Mouse (Mus musculus): Measurements from ENCODE around the gene Cbx7. TPM values are rescaled to one million over a fixed set of nuclear protein-coding genes. Genes with fewer than 3 reads are reported as not detected.

Cbx7 gene
- total and polyA plus RNA-seq, 3 experiments = 2.9 to 11.1 TPM; not detected in 1

DNA sequence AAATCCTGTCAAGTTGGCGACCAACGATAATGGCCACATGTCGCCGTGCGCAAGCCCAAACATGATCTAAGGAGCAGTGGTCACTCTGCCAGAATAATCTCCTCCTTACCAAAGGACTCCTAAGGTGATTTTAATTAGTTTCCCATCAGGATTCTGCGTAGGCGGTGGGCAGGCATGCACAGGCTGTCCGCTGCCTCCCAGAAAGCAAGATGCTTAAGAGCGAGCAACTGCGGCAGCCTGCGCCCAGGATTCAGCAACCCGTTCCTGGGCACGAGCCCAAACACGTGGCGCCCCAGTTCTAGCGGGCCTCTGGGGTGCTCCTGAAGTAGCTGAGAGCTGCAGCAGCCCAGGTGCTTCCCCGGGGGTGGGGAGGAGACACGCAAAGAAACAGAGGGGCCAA, 8.3 kb downstream of the Cbx7 start:
- no peaks in the 10 kb centered on the region for H3K4me1 ChIP-seq (ENCODE audit: control insufficient read depth in 1 of 2, insufficient read depth in 2 of 2, low read length in 2 of 2)
- H3K27me3 ChIP-seq (ENCODE audit: control insufficient read depth in 1 of 2, insufficient read depth in 2 of 2, low read length in 2 of 2) = peaks cover 0 to 2% of the 10 kb centered on the region in 2 experiments; a peak in 1 of 4 replicates
- H3K79me2 ChIP-seq (ENCODE audit: control insufficient read depth, insufficient read depth, low read length, poor library complexity) = no peaks in the 10 kb centered on the region
- TF ChIP-seq GATA1 (IDR thresholded peaks at IDR 0.05; ENCODE audit: low read depth, low read length) (no peak), ZNF384 (IDR thresholded peaks at IDR 0.05; ENCODE audit: low read depth, low read length) (no peak), CHD2 (IDR thresholded peaks at IDR 0.05; ENCODE audit: low read length) (no peak), SMC3 (IDR thresholded peaks at IDR 0.05; ENCODE audit: low read depth, low read length) (no peak), CHD1 (IDR thresholded peaks at IDR 0.05; ENCODE audit: low read depth, low read length) (no peak), ETS1 (IDR thresholded peaks at IDR 0.05; ENCODE audit: low read depth, low read length) (no peak), UBTF (IDR thresholded peaks at IDR 0.05; ENCODE audit: borderline replicate concordance, insufficient read depth, low read depth, low read length) (no peak), TAL1 (IDR thresholded peaks at IDR 0.05; ENCODE audit: low read length) (no peak), ZKSCAN1 (IDR thresholded peaks at IDR 0.05; ENCODE audit: low read depth, low read length) (no peak)
- no peak overlapping the region for H3K9ac ChIP-seq (ENCODE audit: control insufficient read depth, low read depth, low read length, poor library complexity, severe bottlenecking)
- H3K36me3 ChIP-seq (ENCODE audit: control insufficient read depth in 1 of 2, insufficient read depth in 2 of 2, low read length in 2 of 2) = no peaks in the 10 kb centered on the region
- H3K9me3 ChIP-seq (replicated peaks; ENCODE audit: insufficient read depth, low read length) = no peaks in the 10 kb centered on the region
- no peak overlapping the region for H3K27ac ChIP-seq (ENCODE audit: control insufficient read depth, low read depth, low read length)
- H3K4me3 ChIP-seq (ENCODE audit: control insufficient read depth in 1 of 2, insufficient read depth in 1 of 2, low read depth in 2 of 2, low read length in 2 of 2) = no peak overlapping the region
- DNase-seq (ENCODE audit: low read depth, low spot score) = no peak

GRCm38 (mm10) chr15:79961366-79961921, 9.5 kb downstream of the Cbx7 start:
- no peak overlapping the region for H3K9ac ChIP-seq (ENCODE audit: control insufficient read depth, low read depth, low read length, poor library complexity, severe bottlenecking)
- no peak overlapping the region for H3K4me3 ChIP-seq (ENCODE audit: control insufficient read depth in 1 of 2, insufficient read depth in 1 of 2, low read depth in 2 of 2, low read length in 2 of 2)
- no peak for DNase-seq (ENCODE audit: low read depth, low spot score)
- no peaks in the 10 kb centered on the region for H3K9me3 ChIP-seq (replicated peaks; ENCODE audit: insufficient read depth, low read length)
- no peak for TF ChIP-seq MAX (IDR thresholded peaks at IDR 0.05; ENCODE audit: low read length)
- no peak for TF ChIP-seq SMC3 (IDR thresholded peaks at IDR 0.05; ENCODE audit: low read depth, low read length)
- no peak for TF ChIP-seq RCOR1 (IDR thresholded peaks at IDR 0.05; ENCODE audit: low read depth, low read length)
- no peak for TF ChIP-seq BHLHE40 (IDR thresholded peaks at IDR 0.05; ENCODE audit: borderline replicate concordance, low read depth, low read length)
- no peak for TF ChIP-seq NRF1 (IDR thresholded peaks at IDR 0.05; ENCODE audit: insufficient read depth, low read depth, low read length, poor library complexity, severe bottlenecking)
- no peak for TF ChIP-seq ETS1 (IDR thresholded peaks at IDR 0.05; ENCODE audit: low read depth, low read length)
- no peak for TF ChIP-seq ZKSCAN1 (IDR thresholded peaks at IDR 0.05; ENCODE audit: low read depth, low read length)
- no peak for TF ChIP-seq SIN3A (IDR thresholded peaks at IDR 0.05; ENCODE audit: low read length)
- no peak for TF ChIP-seq HCFC1 (IDR thresholded peaks at IDR 0.05; ENCODE audit: low read depth, low read length)
- no peak for TF ChIP-seq ZMIZ1 (IDR thresholded peaks at IDR 0.05; ENCODE audit: low read depth, low read length)
- TF ChIP-seq USF1 (IDR thresholded peaks at IDR 0.05; ENCODE audit: low read depth, low read length) = no peak
- TF ChIP-seq MAZ (IDR thresholded peaks at IDR 0.05; ENCODE audit: low read depth, low read length) = no peak
- no peak for TF ChIP-seq GABPA (IDR thresholded peaks at IDR 0.05; ENCODE audit: low read depth, low read length)
- TF ChIP-seq ZC3H11A (IDR thresholded peaks at IDR 0.05; ENCODE audit: low read depth, low read length) = no peak
- no peak for TF ChIP-seq MYC (IDR thresholded peaks at IDR 0.05; ENCODE audit: low read depth, low read length)
- TF ChIP-seq MXI1 (IDR thresholded peaks at IDR 0.05; ENCODE audit: low read depth, low read length) = no peak
- TF ChIP-seq TBP (IDR thresholded peaks at IDR 0.05; ENCODE audit: low read depth, low read length) = no peak
- TF ChIP-seq UBTF (IDR thresholded peaks at IDR 0.05; ENCODE audit: borderline replicate concordance, insufficient read depth, low read depth, low read length) = no peak
- TF ChIP-seq MYB (IDR thresholded peaks at IDR 0.05; ENCODE audit: low read depth, low read length) = no peak
- no peak overlapping the region for H3K27ac ChIP-seq (ENCODE audit: control insufficient read depth, low read depth, low read length)
- H3K27me3 ChIP-seq (ENCODE audit: control insufficient read depth in 1 of 2, insufficient read depth in 2 of 2, low read length in 2 of 2) = no peaks in the 10 kb centered on the region; a peak in 1 of 4 replicates
- no peaks in the 10 kb centered on the region for H3K4me1 ChIP-seq (ENCODE audit: control insufficient read depth in 1 of 2, insufficient read depth in 2 of 2, low read length in 2 of 2)
- H3K79me2 ChIP-seq (ENCODE audit: control insufficient read depth, insufficient read depth, low read length, poor library complexity) = no peaks in the 10 kb centered on the region
- no peaks in the 10 kb centered on the region for H3K36me3 ChIP-seq (ENCODE audit: control insufficient read depth in 1 of 2, insufficient read depth in 2 of 2, low read length in 2 of 2)

Data from MEL (cell line).